Mouse (Mus musculus) limb, embryonic 12.5 days (tissue): ENCODE measurements around the gene Myg1. TPM values are rescaled to one million over a fixed set of nuclear protein-coding genes. Genes with fewer than 3 reads are reported as not detected.

Source experiments
- ATAC-seq: fragments of 200-750 bp; cut with Nextera tagmentation; 2 replicates; pipeline ENCODE4 v1.8.0; 2017; ENCODE audit warnings: low read depth, moderate TSS enrichment; ENCODE audit not compliant: insufficient number of reproducible peaks, insufficient read depth, low FRiP score, low TSS enrichment
- H3K27ac ChIP-seq: fragments of 300-500 bp; sonication (generic); 2 replicates; pipeline ENCODE4 v1.5.1; 2016; ENCODE audit warnings: mild to moderate bottlenecking, moderate library complexity
- H3K27me3 ChIP-seq: fragments of 300-500 bp; sonication (generic); 2 replicates; pipeline ENCODE4 v1.6.1; 2016; ENCODE audit warnings: mild to moderate bottlenecking, moderate library complexity
- H3K36me3 ChIP-seq: fragments of 300-500 bp; sonication (generic); 2 replicates; pipeline ENCODE4 v1.6.1; 2016; ENCODE audit warnings: mild to moderate bottlenecking, moderate library complexity
- H3K4me1 ChIP-seq: fragments of 300-500 bp; sonication (generic); replicated peaks from 2 replicates; pipeline ENCODE4 v1.6.1; 2016
- H3K4me2 ChIP-seq: fragments of 300-500 bp; sonication (generic); 2 replicates; pipeline ENCODE4 v1.6.1; 2016; ENCODE audit warnings: mild to moderate bottlenecking, moderate library complexity
- H3K4me3 ChIP-seq: fragments of 300-500 bp; sonication (generic); replicated peaks from 2 replicates; pipeline ENCODE4 v1.5.1; 2016; ENCODE audit warnings: mild to moderate bottlenecking
- H3K9ac ChIP-seq: fragments of 300-500 bp; sonication (generic); replicated peaks from 2 replicates; pipeline ENCODE4 v1.6.1; 2016; ENCODE audit warnings: mild to moderate bottlenecking, moderate library complexity
- H3K9me3 ChIP-seq: fragments of 300-500 bp; sonication (generic); 2 replicates; pipeline ENCODE4 v1.6.1; 2016; ENCODE audit warnings: mild to moderate bottlenecking, moderate library complexity
- WGBS: fragments of 180-500 bp; shearing (Covaris S2); methylation state at CpG from one replicate; pipeline ENCODE4 v1.1.7; 2016; 5-methylcytosine and 5-hydroxymethylcytosine counted together
- polyA plus RNA-seq: library from polyadenylated mRNA; unstranded; fragments of >200 nt; fragmentation: Nextera tagmentation; extraction: Ambion mirVana; gene quantifications from 2 replicates; pipeline ENCODE4 v1.2.1, GENCODE M21; 2016

Myg1 gene
- polyA plus RNA-seq = 117 and 120 TPM in 2 replicates

DNA sequence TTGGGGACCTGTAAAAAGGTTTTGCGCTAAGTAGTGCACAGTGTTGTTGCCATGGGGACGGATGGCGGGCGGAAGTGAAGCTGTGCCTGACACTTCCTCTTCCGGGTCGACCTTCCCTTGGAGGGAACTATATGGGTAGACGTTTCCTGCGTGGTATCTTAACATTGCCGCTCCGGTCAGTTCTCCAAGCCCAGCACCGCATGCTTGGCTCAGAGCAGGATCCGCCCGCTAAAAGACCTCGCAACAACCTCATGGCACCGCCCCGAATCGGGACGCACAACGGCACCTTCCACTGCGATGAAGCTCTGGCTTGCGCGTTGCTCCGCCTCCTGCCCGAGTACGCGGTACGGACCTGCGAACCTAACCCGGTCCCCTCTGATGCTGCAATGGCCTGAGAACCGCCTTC is at the start of gene Myg1:
Myg1 (plus strand) TSS at position 100 of the 406 bp plus-strand sequence.
- Histone ChIP-seq H3K27me3 (no peaks in the 10 kb centered on the region), H3K4me1 (peaks cover 30% of the 10 kb centered on the region), H3K36me3 (peaks cover 75% of the 10 kb centered on the region), H3K9me3 (no peaks in the 10 kb centered on the region), H3K4me2 (peak within 1 kb of the TSS; percentile 87), H3K9ac (peak within 1 kb of the TSS; percentile 75), H3K4me3 (peak within 1 kb of the TSS; percentile 76), H3K27ac (peak within 1 kb of the TSS; percentile 79)
- ATAC-seq = peak; percentile 88
- under 1% methylated on average over 30 of the region's 30 CpGs for WGBS

DNA sequence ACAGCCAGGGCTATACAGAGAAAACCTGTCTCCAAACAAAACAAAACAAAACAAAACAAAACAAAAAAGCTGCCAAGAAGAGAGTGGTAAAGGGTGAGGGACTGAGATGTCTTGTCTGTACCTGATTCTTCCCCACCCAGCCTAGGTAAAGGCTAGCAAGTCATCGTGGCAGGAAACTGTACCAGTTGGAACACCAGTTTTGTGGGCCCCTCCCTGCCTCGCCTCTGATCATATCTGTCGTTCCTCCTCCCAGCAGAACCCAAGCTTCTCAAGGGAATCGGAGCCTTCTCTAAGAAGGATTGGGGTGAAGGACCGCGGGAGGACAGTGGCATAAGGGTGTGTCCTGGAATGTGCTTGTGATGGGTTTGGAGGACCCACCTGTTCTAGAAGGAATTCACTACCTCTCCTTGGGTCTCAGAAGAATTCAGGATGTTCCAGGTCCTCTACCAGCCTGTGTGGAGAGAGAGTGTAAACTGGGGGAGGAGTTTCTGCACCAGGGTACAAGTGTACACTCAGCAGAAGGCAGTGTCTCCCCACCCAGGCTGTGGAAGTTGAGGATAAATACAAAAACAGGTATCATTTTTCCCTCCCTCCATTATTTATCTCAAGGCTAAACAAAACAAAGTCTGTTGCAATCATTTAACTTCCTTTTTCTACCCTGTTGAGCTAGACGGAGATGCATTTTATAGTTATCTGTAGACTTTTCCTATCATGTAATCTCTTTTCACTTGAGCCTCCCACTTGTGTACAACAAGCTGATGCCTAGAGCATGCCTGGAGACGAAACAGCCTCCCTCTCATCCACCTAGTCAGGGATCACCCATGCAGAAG is 48.8 kb upstream of the Myg1 start:
- Histone ChIP-seq H3K4me3 (no peak overlapping the region), H3K9me3 (no peaks in the 10 kb centered on the region), H3K27me3 (no peaks in the 10 kb centered on the region), H3K9ac (no peak overlapping the region), H3K4me1 (peaks cover 13% of the 10 kb centered on the region), H3K27ac (no peak overlapping the region), H3K4me2 (no peak overlapping the region), H3K36me3 (peaks cover 27% of the 10 kb centered on the region)
- 86% methylated on average over 8 of the region's 8 CpGs for WGBS
- no peak for ATAC-seq

DNA sequence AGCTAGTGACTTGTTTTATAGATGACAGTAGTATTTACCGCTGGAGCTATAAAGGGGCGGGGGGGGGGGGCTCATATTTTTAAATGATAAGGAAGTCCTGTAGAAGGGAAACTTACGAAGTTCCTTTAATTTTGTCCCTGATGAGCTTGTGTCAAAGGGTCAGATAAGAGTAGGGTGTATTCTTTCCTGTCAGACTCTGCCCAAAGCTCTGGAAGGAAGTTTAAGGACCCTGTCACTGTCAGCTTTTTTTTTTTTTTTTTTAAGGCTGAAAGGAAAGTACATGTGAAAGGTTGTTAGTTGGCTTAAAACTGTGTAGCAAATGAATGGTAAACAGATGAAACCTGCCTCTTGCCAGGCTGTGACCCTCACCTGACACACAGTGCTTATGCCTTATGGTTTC is 47.9 kb upstream of the Myg1 start:
- Histone ChIP-seq H3K27ac (no peak overlapping the region), H3K9me3 (no peaks in the 10 kb centered on the region), H3K9ac (no peak overlapping the region), H3K36me3 (peaks cover 27% of the 10 kb centered on the region), H3K27me3 (no peaks in the 10 kb centered on the region), H3K4me2 (no peak overlapping the region), H3K4me1 (peaks cover 12% of the 10 kb centered on the region), H3K4me3 (no peak overlapping the region)
- no peak for ATAC-seq
- WGBS = 66% methylated on average over 3 of the region's 3 CpGs

DNA sequence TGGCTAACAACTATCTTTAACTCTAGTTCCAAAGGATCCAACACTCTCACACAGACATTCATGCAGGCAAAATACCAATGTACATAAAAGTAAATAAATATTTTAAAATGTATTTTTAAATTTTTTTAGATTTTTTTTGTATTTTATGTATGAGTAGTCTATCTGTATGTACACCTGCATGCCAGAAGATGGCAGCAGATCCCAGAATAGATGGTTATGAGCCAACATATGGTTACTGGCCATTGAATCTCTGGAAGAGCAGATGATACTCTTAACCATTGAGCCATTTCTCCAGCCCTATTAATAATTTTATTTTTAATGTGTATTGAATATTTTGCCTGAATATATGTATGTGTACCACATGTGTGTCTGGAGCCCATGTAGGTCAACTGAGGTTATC is 44.1 kb upstream of the Myg1 start:
- no peak overlapping the region for H3K4me3 ChIP-seq
- H3K4me1 ChIP-seq = no peaks in the 10 kb centered on the region
- no peak overlapping the region for H3K4me2 ChIP-seq
- H3K36me3 ChIP-seq = peaks cover 7% of the 10 kb centered on the region; the same call in 1 of the 2 replicates
- H3K9me3 ChIP-seq = no peaks in the 10 kb centered on the region
- no peak overlapping the region for H3K27ac ChIP-seq
- no peak for ATAC-seq
- H3K27me3 ChIP-seq = no peaks in the 10 kb centered on the region
- H3K9ac ChIP-seq = no peak overlapping the region

DNA sequence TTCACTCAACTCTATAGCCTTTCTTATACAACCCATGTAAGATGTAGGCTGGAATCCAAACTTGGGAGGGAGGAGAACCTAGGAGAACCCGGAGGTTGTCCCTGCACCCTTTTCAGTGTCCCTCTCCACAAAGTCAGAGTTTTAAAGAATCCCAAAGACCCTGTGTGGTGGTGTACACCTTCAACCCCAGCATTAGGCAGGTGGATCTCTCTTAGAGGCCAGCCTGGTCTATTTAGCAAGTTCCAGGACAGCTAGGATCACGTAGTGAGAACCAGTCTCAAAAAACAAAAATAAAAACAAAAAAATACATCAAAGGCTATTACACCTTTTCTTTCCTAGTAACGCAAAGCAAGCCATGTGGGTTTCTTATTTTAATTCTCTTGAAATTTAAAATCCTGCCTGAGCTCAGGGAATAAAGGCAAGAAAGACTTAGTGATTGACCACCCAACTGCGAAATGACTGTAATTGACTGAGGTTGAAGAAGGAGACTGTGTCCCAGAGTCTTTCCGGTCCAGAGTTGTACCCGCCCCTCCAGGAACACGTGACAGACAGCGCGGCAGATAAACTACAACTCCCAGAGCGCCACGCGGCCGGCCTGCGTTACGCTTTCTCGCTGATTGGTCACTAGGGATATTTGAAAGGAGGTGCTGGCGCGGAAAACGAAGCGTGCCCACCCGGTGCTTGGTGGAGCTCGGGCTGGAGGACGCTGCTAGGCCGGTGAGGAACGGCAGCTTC is 35.7 kb upstream of the Myg1 start, which contains the start of gene Espl1:
Espl1 (plus strand) TSS at position 634 of the 735 bp plus-strand sequence.
- Histone ChIP-seq H3K9ac (peak within 1 kb of the TSS; percentile 62), H3K9me3 (no peaks in the 10 kb centered on the region), H3K36me3 (peaks cover 28% of the 10 kb centered on the region), H3K4me1 (peaks cover 11% of the 10 kb centered on the region), H3K4me3 (peak within 1 kb of the TSS; percentile 77), H3K27me3 (no peaks in the 10 kb centered on the region), H3K27ac (0 out of 2 replicates have a peak within 1 kb of the TSS, but pooled peaks have one; percentile 29), H3K4me2 (peak within 1 kb of the TSS; percentile 93)
- ATAC-seq = peak; percentile 95
- WGBS = 7% methylated on average over 25 of the region's 25 CpGs

DNA sequence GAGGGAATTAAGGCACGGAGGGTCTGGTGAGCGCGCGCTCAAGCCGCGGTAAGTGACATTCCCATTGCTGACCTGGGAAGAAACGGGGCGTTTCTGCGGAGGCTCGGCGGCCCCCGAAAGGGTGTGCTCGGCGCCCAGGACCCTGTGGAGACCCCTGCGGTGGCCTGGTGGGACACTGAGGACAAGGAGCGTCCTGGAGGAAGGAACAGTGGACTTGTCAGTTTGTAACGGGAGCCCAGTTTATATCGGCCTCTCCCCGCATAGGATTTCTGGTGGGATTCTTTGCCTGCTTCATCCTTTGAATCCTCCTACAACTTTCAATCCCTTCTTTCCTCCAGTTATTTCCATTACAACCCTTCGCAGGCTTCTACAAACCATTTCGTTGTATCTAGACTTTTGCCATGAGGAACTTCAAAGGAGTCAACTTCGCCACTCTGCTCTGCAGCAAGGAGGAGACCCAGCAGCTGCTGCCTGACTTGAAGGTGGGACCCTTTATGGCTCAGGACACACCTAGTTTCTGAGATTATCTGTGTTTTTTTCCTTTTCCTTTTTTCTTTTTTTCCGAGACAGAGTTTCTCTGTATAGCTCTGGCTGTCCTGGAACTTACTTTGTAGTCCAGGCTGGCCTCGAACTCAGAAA is 35.0 kb upstream of the Myg1 start:
- Histone ChIP-seq H3K4me1 (peaks cover 11% of the 10 kb centered on the region), H3K9me3 (no peaks in the 10 kb centered on the region), H3K36me3 (peaks cover 35% of the 10 kb centered on the region), H3K27me3 (no peaks in the 10 kb centered on the region), H3K4me2 (peak overlapping the region; percentile 93), H3K9ac (peak overlapping the region; percentile 62), H3K4me3 (peak overlapping the region; percentile 77), H3K27ac (0 out of 2 replicates have a peak overlapping the region, but pooled peaks have one; percentile 29)
- ATAC-seq = 0 out of 2 replicates have a peak, but pooled peaks have one; percentile 21
- WGBS = 3% methylated on average over 24 of the region's 24 CpGs

DNA sequence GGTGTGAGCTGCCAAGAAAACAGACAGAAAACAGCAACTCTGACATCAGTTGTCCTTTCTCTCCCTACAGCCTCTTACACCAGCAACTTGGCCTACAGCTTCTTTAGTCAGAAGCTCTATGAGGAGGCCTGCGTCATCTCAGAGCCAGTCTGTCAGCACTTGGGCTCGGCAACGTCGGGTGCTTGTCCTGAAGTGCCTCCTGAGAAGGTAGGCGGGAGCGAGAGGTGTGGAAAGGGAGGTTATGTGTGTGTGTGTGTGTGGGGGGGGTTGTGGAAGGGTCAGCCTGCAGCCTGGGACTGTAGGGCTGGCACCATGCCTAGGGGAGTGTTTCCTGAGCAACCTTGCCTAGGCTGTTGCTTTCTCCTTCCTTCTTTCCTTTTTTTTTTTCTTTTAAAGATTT is 29.0 kb upstream of the Myg1 start:
- no peak overlapping the region for H3K4me2 ChIP-seq
- no peak overlapping the region for H3K9ac ChIP-seq
- H3K9me3 ChIP-seq = no peaks in the 10 kb centered on the region
- WGBS = 81% methylated on average over 6 of the region's 6 CpGs
- peaks cover 88% of the 10 kb centered on the region for H3K36me3 ChIP-seq
- H3K27me3 ChIP-seq = no peaks in the 10 kb centered on the region
- no peak for ATAC-seq
- H3K4me1 ChIP-seq = no peaks in the 10 kb centered on the region
- H3K4me3 ChIP-seq = no peak overlapping the region
- no peak overlapping the region for H3K27ac ChIP-seq

DNA sequence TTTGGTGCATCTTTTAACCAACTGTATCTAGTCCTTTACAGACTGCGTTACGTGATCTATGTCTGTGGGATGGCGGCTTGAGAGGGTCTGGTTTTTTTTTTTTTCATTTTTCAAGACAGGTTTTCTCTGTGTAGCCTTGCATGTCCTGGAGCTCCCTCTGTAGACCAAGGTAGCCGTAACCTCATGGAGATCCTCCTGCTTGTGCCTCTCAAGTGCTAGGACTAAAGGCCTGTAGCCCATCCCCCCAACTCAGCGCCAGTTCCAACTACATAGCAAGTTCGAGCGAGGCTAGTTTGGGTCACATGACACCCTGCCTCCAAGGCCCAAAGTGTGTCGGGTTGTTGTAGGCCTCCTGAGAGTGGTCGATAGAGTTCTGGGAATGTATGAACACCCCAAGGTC is 22.8 kb upstream of the Myg1 start:
- Histone ChIP-seq H3K9ac (no peak overlapping the region), H3K36me3 (peaks cover 89% of the 10 kb centered on the region), H3K27me3 (no peaks in the 10 kb centered on the region), H3K4me2 (no peak overlapping the region), H3K4me1 (no peaks in the 10 kb centered on the region), H3K9me3 (no peaks in the 10 kb centered on the region), H3K4me3 (no peak overlapping the region), H3K27ac (no peak overlapping the region)
- no peak for ATAC-seq
- 80% methylated on average over 9 of the region's 9 CpGs for WGBS

DNA sequence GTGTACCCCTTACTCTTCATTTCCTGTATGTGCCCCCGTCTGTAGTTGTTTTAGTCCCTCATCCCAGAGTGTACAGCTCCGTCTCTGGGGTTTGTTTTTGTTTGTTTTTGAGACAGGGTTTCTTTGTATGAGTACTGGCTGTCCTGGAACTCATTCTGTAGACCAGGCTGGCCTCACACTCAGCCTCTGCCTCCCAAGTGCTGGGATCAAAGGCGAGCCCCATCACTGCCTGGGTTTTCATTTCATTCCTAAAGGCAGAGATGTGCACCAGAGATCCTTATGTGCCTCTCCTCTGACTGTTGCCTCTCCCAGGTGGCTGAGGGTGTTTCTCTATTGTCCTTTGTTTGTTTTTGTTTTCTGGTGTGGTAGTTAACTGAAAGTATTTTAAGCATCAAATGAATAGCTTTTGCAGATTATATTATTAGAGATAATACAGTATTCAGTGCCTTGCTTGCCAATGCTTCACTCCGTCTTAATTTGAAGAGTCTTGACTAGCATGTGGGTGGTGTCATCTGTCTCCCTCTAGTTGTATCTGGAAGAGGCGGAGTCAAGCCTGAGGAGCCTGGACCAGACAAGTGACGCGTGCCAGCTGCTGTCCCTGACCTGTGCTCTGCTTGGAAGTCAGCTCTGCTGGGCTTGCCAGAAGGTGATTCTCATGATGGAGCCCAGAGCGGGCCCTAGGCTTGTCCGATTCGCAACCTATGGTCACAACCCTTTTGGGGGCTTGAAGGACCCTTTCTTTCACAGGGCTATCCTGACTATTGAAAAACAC is 21.2 kb upstream of the Myg1 start:
- H3K36me3 ChIP-seq = peaks cover 89% of the 10 kb centered on the region
- H3K27ac ChIP-seq = no peak overlapping the region
- H3K9ac ChIP-seq = no peak overlapping the region
- no peaks in the 10 kb centered on the region for H3K27me3 ChIP-seq
- WGBS = 81% methylated on average over 10 of the region's 10 CpGs
- no peak for ATAC-seq
- no peak overlapping the region for H3K4me2 ChIP-seq
- no peaks in the 10 kb centered on the region for H3K9me3 ChIP-seq
- H3K4me1 ChIP-seq = no peaks in the 10 kb centered on the region
- H3K4me3 ChIP-seq = no peak overlapping the region

DNA sequence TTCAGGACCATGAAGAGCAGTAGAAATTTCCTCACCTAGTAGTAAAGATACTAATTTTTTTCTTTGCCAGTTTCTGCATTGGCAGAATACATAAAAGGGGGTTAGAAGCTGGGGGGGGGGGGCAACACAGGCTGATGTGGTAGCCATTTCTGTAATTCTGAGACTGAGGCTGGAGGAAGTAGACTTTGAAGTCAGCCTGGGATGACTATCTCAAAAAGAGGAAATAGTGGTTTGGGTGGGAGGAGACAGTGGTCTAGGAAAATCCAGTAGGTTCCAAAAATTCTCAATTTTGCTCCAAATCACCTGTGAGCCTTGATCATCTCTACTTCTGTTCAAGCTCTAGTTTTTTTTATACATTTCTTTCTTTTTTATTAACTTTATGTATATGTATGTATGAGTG is 20.0 kb upstream of the Myg1 start:
- Histone ChIP-seq H3K27me3 (no peaks in the 10 kb centered on the region), H3K9me3 (no peaks in the 10 kb centered on the region), H3K9ac (no peak overlapping the region), H3K36me3 (peaks cover 89% of the 10 kb centered on the region), H3K4me2 (no peak overlapping the region), H3K27ac (no peak overlapping the region), H3K4me1 (no peaks in the 10 kb centered on the region), H3K4me3 (no peak overlapping the region)
- no peak for ATAC-seq
